Mouse (Mus musculus) heart, embryonic 14.5 days (tissue): ENCODE measurements around the gene Mlkl. TPM values are rescaled to one million over a fixed set of nuclear protein-coding genes. Genes with fewer than 3 reads are reported as not detected.

Experiments
- ATAC-seq: fragments of 200-750 bp; cut with Nextera tagmentation; 2 replicates; pipeline ENCODE4 v1.8.0; 2017; ENCODE audit warnings: low read depth, moderate TSS enrichment; ENCODE audit not compliant: insufficient number of reproducible peaks, insufficient read depth, low FRiP score
- H3K27ac ChIP-seq, 2 experiments: fragments of 200-500 bp in 1 of 2; fragments of 300-500 bp in 1 of 2; sonication (generic) in 1 of 2; replicated peaks in 1 of 2; 2 replicates each; pipeline ENCODE4 v1.5.1; 2012 to 2014; ENCODE audit warnings: low read depth in 2 of 2, low read length in 2 of 2, control low read depth in 1 of 2, mild to moderate bottlenecking in 1 of 2, mixed read lengths in 1 of 2; ENCODE audit not compliant: control insufficient read depth in 1 of 2, insufficient read depth in 1 of 2
- H3K27me3 ChIP-seq: fragments of 300-500 bp; sonication (generic); 2 replicates; pipeline ENCODE4 v1.6.1; 2014; ENCODE audit warnings: mild to moderate bottlenecking, low read length, control low read depth; ENCODE audit not compliant: control insufficient read depth, insufficient read depth
- H3K36me3 ChIP-seq: fragments of 300-500 bp; sonication (generic); 2 replicates; pipeline ENCODE4 v1.6.1; 2014; ENCODE audit warnings: mild to moderate bottlenecking, control low read depth, low read length, mixed read lengths; ENCODE audit not compliant: control insufficient read depth, insufficient read depth
- H3K4me1 ChIP-seq, 2 experiments: fragments of 200-500 bp in 1 of 2; fragments of 300-500 bp in 1 of 2; sonication (generic) in 1 of 2; 2 replicates each; pipeline ENCODE4 v1.6.1; 2012 to 2014; ENCODE audit warnings: low read length in 2 of 2, control low read depth in 1 of 2, mixed read lengths in 1 of 2; ENCODE audit not compliant: control insufficient read depth in 2 of 2, insufficient read depth in 2 of 2
- H3K4me2 ChIP-seq: fragments of 300-500 bp; sonication (generic); 2 replicates; pipeline ENCODE4 v1.6.1; 2014; ENCODE audit warnings: mild to moderate bottlenecking, low read length
- H3K4me3 ChIP-seq, 2 experiments: fragments of 200-500 bp in 1 of 2; fragments of 300-500 bp in 1 of 2; sonication (generic) in 1 of 2; 2 replicates each; pipeline ENCODE4 v1.5.1; 2012 to 2014; ENCODE audit warnings: low read length in 2 of 2, mild to moderate bottlenecking in 2 of 2, control low read depth in 1 of 2, low read depth in 1 of 2, moderate library complexity in 1 of 2; ENCODE audit not compliant: control insufficient read depth in 1 of 2, insufficient read depth in 1 of 2
- H3K9ac ChIP-seq: fragments of 300-500 bp; sonication (generic); 2 replicates; pipeline ENCODE4 v1.6.1; 2014; ENCODE audit warnings: mild to moderate bottlenecking, low read length
- H3K9me3 ChIP-seq: fragments of 300-500 bp; sonication (generic); 2 replicates; pipeline ENCODE4 v1.6.1; 2016; ENCODE audit warnings: low read length, control low read depth; ENCODE audit not compliant: control insufficient read depth
- WGBS: fragments of 180-500 bp; shearing (Covaris S2); extraction: QIAGEN DNeasy Blood & Tissue Kit; methylation state at CpG from one replicate; pipeline ENCODE4 v1.1.7; 2014; 5-methylcytosine and 5-hydroxymethylcytosine counted together
- polyA plus RNA-seq: library from polyadenylated mRNA; unstranded; fragments of >200 nt; fragmentation: Nextera tagmentation; extraction: Ambion mirVana; gene quantifications from 2 replicates; pipeline ENCODE4 v1.2.1, GENCODE M21; 2014

Mlkl gene
- polyA plus RNA-seq, 1 experiment from 2014 or later = 2.9 TPM

GRCm38 (mm10) chr8:111363489-111363888, 25.5 kb upstream of the Mlkl start:
- Histone ChIP-seq H3K27me3 (peaks cover 4% of the 10 kb centered on the region; the same call in 1 of the 2 replicates), H3K4me1 (peaks cover 0 to 5% of the 10 kb centered on the region in 2 experiments; a peak in 1 of 4 replicates), H3K4me2 (no peak overlapping the region), H3K4me3 (no peak overlapping the region), H3K27ac (no peak overlapping the region), H3K36me3 (no peaks in the 10 kb centered on the region), H3K9me3 (no peaks in the 10 kb centered on the region), H3K9ac (no peak overlapping the region)
- no peak for ATAC-seq
- WGBS = 80% methylated on average over 8 of the region's 8 CpGs

- Histone ChIP-seq H3K9ac (no peak overlapping the region), H3K36me3 (no peaks in the 10 kb centered on the region), H3K4me2 (no peak overlapping the region), H3K27me3 (peaks cover 4% of the 10 kb centered on the region; the same call in 1 of the 2 replicates), H3K9me3 (no peaks in the 10 kb centered on the region), H3K4me3 (no peak overlapping the region), H3K27ac (no peak overlapping the region), H3K4me1 (0 out of 4 replicates have a peak, but pooled peaks cover 0 to 3% of the 10 kb centered on the region in 2 experiments)
- 51% methylated on average over 7 of the region's 7 CpGs for WGBS
- ATAC-seq = no peak
These were observed 22.7 kb upstream of the Mlkl start for GRCm38 (mm10) chr8:111360579-111361209.

GRCm38 (mm10) chr8:111359936-111360335, 22.0 kb upstream of the Mlkl start:
- no peaks in the 10 kb centered on the region for H3K36me3 ChIP-seq
- no peak overlapping the region for H3K4me3 ChIP-seq
- H3K27ac ChIP-seq = no peak overlapping the region
- no peaks in the 10 kb centered on the region for H3K27me3 ChIP-seq
- 69% methylated on average over 5 of the region's 5 CpGs for WGBS
- H3K4me2 ChIP-seq = no peak overlapping the region
- H3K4me1 ChIP-seq = 0 out of 4 replicates have a peak, but pooled peaks cover 0 to 3% of the 10 kb centered on the region in 2 experiments
- no peaks in the 10 kb centered on the region for H3K9me3 ChIP-seq
- no peak for ATAC-seq
- H3K9ac ChIP-seq = no peak overlapping the region

GRCm38 (mm10) chr8:111358905-111359304, 20.9 kb upstream of the Mlkl start:
- ATAC-seq = no peak
- no peaks in the 10 kb centered on the region for H3K9me3 ChIP-seq
- H3K27me3 ChIP-seq = no peaks in the 10 kb centered on the region
- no peak overlapping the region for H3K4me2 ChIP-seq
- H3K4me3 ChIP-seq = no peak overlapping the region
- H3K27ac ChIP-seq = no peak overlapping the region
- WGBS = 63% methylated on average over 1 of the region's 1 CpGs
- H3K4me1 ChIP-seq = 0 out of 4 replicates have a peak, but pooled peaks cover 0 to 3% of the 10 kb centered on the region in 2 experiments
- no peaks in the 10 kb centered on the region for H3K36me3 ChIP-seq
- no peak overlapping the region for H3K9ac ChIP-seq

GRCm38 (mm10) chr8:111357433-111357832, 19.5 kb upstream of the Mlkl start:
- Histone ChIP-seq H3K27ac (no peak overlapping the region), H3K4me2 (no peak overlapping the region), H3K9me3 (no peaks in the 10 kb centered on the region), H3K4me3 (no peak overlapping the region), H3K4me1 (0 out of 4 replicates have a peak, but pooled peaks cover 0 to 3% of the 10 kb centered on the region in 2 experiments), H3K27me3 (no peaks in the 10 kb centered on the region), H3K9ac (no peak overlapping the region), H3K36me3 (no peaks in the 10 kb centered on the region)
- no peak for ATAC-seq
- 70% methylated on average over 4 of the region's 4 CpGs for WGBS

- no peaks in the 10 kb centered on the region for H3K9me3 ChIP-seq
- no peak overlapping the region for H3K27ac ChIP-seq
- no peak overlapping the region for H3K4me2 ChIP-seq
- no peaks in the 10 kb centered on the region for H3K4me1 ChIP-seq
- WGBS = 78% methylated on average over 9 of the region's 9 CpGs
- no peak overlapping the region for H3K9ac ChIP-seq
- no peaks in the 10 kb centered on the region for H3K36me3 ChIP-seq
- H3K27me3 ChIP-seq = no peaks in the 10 kb centered on the region
- H3K4me3 ChIP-seq = no peak overlapping the region
- ATAC-seq = no peak
These were observed 15.5 kb upstream of the Mlkl start for GRCm38 (mm10) chr8:111353497-111353896.

- Histone ChIP-seq H3K4me3 (no peak overlapping the region), H3K27me3 (no peaks in the 10 kb centered on the region), H3K4me2 (no peak overlapping the region), H3K4me1 (no peaks in the 10 kb centered on the region), H3K36me3 (no peaks in the 10 kb centered on the region), H3K9me3 (no peaks in the 10 kb centered on the region), H3K27ac (no peak overlapping the region), H3K9ac (no peak overlapping the region)
- 74% methylated on average over 5 of the region's 5 CpGs for WGBS
- no peak for ATAC-seq
These were observed 14.3 kb upstream of the Mlkl start for GRCm38 (mm10) chr8:111352289-111352688.

GRCm38 (mm10) chr8:111350577-111350976, 12.6 kb upstream of the Mlkl start:
- no peak overlapping the region for H3K27ac ChIP-seq
- H3K9me3 ChIP-seq = no peaks in the 10 kb centered on the region
- 82% methylated on average over 6 of the region's 6 CpGs for WGBS
- no peak overlapping the region for H3K9ac ChIP-seq
- no peak overlapping the region for H3K4me3 ChIP-seq
- no peaks in the 10 kb centered on the region for H3K4me1 ChIP-seq
- no peaks in the 10 kb centered on the region for H3K27me3 ChIP-seq
- ATAC-seq = no peak
- H3K4me2 ChIP-seq = no peak overlapping the region
- no peaks in the 10 kb centered on the region for H3K36me3 ChIP-seq
